In genomic region chr7:13310493-13311199, GRCm38 (mm10) we compare ENCODE assay signal across 31 mouse cellular contexts. TPM values are rescaled to one million over a fixed set of nuclear protein-coding genes. Genes with fewer than 3 reads are reported as not detected.
A peak's percentile ranks its signal among the peaks of the same experiment; 100 is the strongest.
DNase-seq lines count a peak whose midpoint lies in the region; ATAC-seq and TF ChIP-seq lines count a peak whose summit lies in the region.
"Had no signal": no experiment of that assay in that cellular context is flagged by ENCODE, and none has a peak within 500 bp of the region (broad histone marks: within the 10 kb centered on the region; RNA-seq: fewer than 3 reads in every experiment).

No protein-coding gene starts in this region.

- H3K9me3 ChIP-seq in intestine, postnatal 0 days (ENCODE audit: control insufficient read depth): no peaks in the 10 kb centered on the region
- H3K9me3 ChIP-seq in intestine, embryonic 15.5 days: no peaks in the 10 kb centered on the region
- no peaks in the 10 kb centered on the region for H3K9me3 ChIP-seq in liver, embryonic 13.5 days (replicated peaks)
- H3K9me3 ChIP-seq: embryonic facial prominence, embryonic 15.5 days; forebrain, embryonic 12.5 days; limb, embryonic 13.5 days; midbrain, embryonic 10.5 days; midbrain, embryonic 15.5 days had no signal

- no peak overlapping the region for H3K4me3 ChIP-seq in intestine, postnatal 0 days (ENCODE audit: low read depth, low read length)
- H3K4me3 ChIP-seq in intestine, embryonic 15.5 days (replicated peaks): no peak overlapping the region
- no peak overlapping the region for H3K4me3 ChIP-seq in liver, embryonic 13.5 days (replicated peaks)
- H3K4me3 ChIP-seq: embryonic facial prominence, embryonic 15.5 days; forebrain, embryonic 12.5 days; layer of hippocampus, adult 2 months; limb, embryonic 13.5 days; midbrain, embryonic 10.5 days; midbrain, embryonic 15.5 days had no signal

- H3K27ac ChIP-seq in intestine, postnatal 0 days (ENCODE audit: low read depth, low read length): no peak overlapping the region
- no peak overlapping the region for H3K27ac ChIP-seq in intestine, embryonic 15.5 days
- peak overlapping the region; percentile 63 for H3K27ac ChIP-seq in liver, embryonic 13.5 days
- H3K27ac ChIP-seq: embryonic facial prominence, embryonic 15.5 days; forebrain, embryonic 12.5 days; hindbrain, embryonic 14.5 days; layer of hippocampus, adult 2 months; limb, embryonic 13.5 days; macrophage; midbrain, embryonic 10.5 days; midbrain, embryonic 15.5 days; stomach, postnatal 0 days had no signal

- H3K27me3 ChIP-seq in intestine, postnatal 0 days (replicated peaks; ENCODE audit: control insufficient read depth, insufficient read depth, low read length): no peaks in the 10 kb centered on the region
- no peaks in the 10 kb centered on the region for H3K27me3 ChIP-seq in intestine, embryonic 15.5 days (replicated peaks)
- H3K27me3 ChIP-seq in liver, embryonic 13.5 days: no peaks in the 10 kb centered on the region
- H3K27me3 ChIP-seq: embryonic facial prominence, embryonic 15.5 days; forebrain, embryonic 12.5 days; limb, embryonic 13.5 days; midbrain, embryonic 15.5 days had no signal

- no peak overlapping the region for H3K4me2 ChIP-seq in intestine, postnatal 0 days (replicated peaks; ENCODE audit: low read depth)
- H3K4me2 ChIP-seq in intestine, embryonic 15.5 days (replicated peaks): no peak overlapping the region
- H3K4me2 ChIP-seq in liver, embryonic 13.5 days: peak overlapping the region; percentile 17; the same call in 1 of the 2 replicates
- H3K4me2 ChIP-seq: embryonic facial prominence, embryonic 15.5 days; forebrain, embryonic 12.5 days; heart, embryonic 11.5 days; hindbrain, embryonic 14.5 days; limb, embryonic 13.5 days; midbrain, embryonic 15.5 days had no signal

- 76% methylated on average over 6 of the region's 6 CpGs for WGBS in intestine, postnatal 0 days
- WGBS in intestine, embryonic 15.5 days: 86% methylated on average over 6 of the region's 6 CpGs
- 49% methylated on average over 6 of the region's 6 CpGs for WGBS in liver, embryonic 13.5 days (ENCODE audit: insufficient replicate concordance)

- 0 out of 2 replicates have a peak, but pooled peaks cover under 1% of the 10 kb centered on the region for H3K4me1 ChIP-seq in intestine, postnatal 0 days (replicated peaks; ENCODE audit: control insufficient read depth, insufficient read depth, low read length)
- H3K4me1 ChIP-seq in intestine, embryonic 15.5 days (replicated peaks): no peaks in the 10 kb centered on the region
- peaks cover 30% of the 10 kb centered on the region for H3K4me1 ChIP-seq in liver, embryonic 13.5 days (replicated peaks)
- H3K4me1 ChIP-seq: forebrain, embryonic 12.5 days; limb, embryonic 13.5 days; midbrain, embryonic 10.5 days; midbrain, embryonic 15.5 days had no signal

- peaks cover 51% of the 10 kb centered on the region for H3K36me3 ChIP-seq in intestine, postnatal 0 days (ENCODE audit: control insufficient read depth, insufficient read depth)
- H3K36me3 ChIP-seq in intestine, embryonic 15.5 days: peaks cover 34% of the 10 kb centered on the region
- H3K36me3 ChIP-seq in liver, embryonic 13.5 days: peaks cover 89% of the 10 kb centered on the region

- 0 out of 2 replicates have a peak, but pooled peaks have one; percentile 47 for ATAC-seq in intestine, postnatal 0 days
- ATAC-seq in intestine, embryonic 15.5 days: no peak
- peak; percentile 89 for ATAC-seq in liver, embryonic 13.5 days (ENCODE audit: low read depth)
- ATAC-seq in megakaryocyte progenitor cell, adult 5-6 weeks (replicated peaks; ENCODE audit: poor library complexity): peak; percentile 87
- ATAC-seq: forebrain, postnatal 0 days; midbrain, embryonic 15.5 days had no signal

- intact Hi-C loops in gastrocnemius, postnatal 14 days (cut with DNase I; ENCODE audit: low total_unique reads): no loop called here
- intact Hi-C loops in left cerebral cortex, postnatal 4 days (cut with DNase I): no loop called here

- H3K9ac ChIP-seq in intestine, postnatal 0 days (ENCODE audit: low read depth, low read length): no peak overlapping the region
- H3K9ac ChIP-seq in intestine, embryonic 15.5 days: no peak overlapping the region
- H3K9ac ChIP-seq in liver, embryonic 13.5 days: no peak overlapping the region
- H3K9ac ChIP-seq: embryonic facial prominence, embryonic 15.5 days; forebrain, embryonic 12.5 days; forebrain, postnatal 0 days; hindbrain, embryonic 14.5 days; limb, embryonic 13.5 days; midbrain, embryonic 15.5 days had no signal

- peak; percentile 11 for DNase-seq in c-Kit-negative CD71-positive TER-119-positive erythroid progenitor cells, embryonic 14.5 days (ENCODE audit: low read depth, low spot score)
- peak; percentile 22 for DNase-seq in liver, embryonic 13.5 days
- DNase-seq in gastrocnemius, postnatal 14 days: no peak
- DNase-seq in left cerebral cortex, postnatal 4 days: no peak
- DNase-seq in embryo, embryonic 9.5 days (ENCODE audit: extremely low spot score): no peak
- DNase-seq: adrenal gland, postnatal 36 days; cerebellum, adult 11 months; cerebellum, adult 9-10 months; forebrain, postnatal 0 days; gastrocnemius, postnatal 10 days; kidney, adult 2 months; kidney, postnatal 36 days; lung, adult 2 months; lung, postnatal 10 days; right cerebral cortex, adult 18-20 months; thymus, adult 18-20 months; thymus, postnatal 25 days had no signal

- no peak for TF ChIP-seq CTCF in intestine, postnatal 0 days (IDR thresholded peaks at IDR 0.05; ENCODE audit: low read depth)

RNA-seq across cellular contexts. Expression of gene Pla2g4c, which starts 13.8 kb away (rescaled TPM):
- 0.20 and 0.21 TPM in 2 replicates for polyA plus RNA-seq in intestine, postnatal 0 days (2015; fragmentation: Nextera tagmentation; extraction: Ambion mirVana)
- polyA plus RNA-seq in intestine, embryonic 15.5 days (2015; fragmentation: Nextera tagmentation; extraction: Ambion mirVana): 0.54 and 0.68 TPM in 2 replicates
- polyA plus RNA-seq in liver, embryonic 13.5 days (2015; fragmentation: Nextera tagmentation; extraction: Ambion mirVana): 1.1 and 1.2 TPM in 2 replicates
- total RNA-seq in megakaryocyte progenitor cell, adult 5-6 weeks (2015): 0.89 and 1.2 TPM in 2 replicates
- 1.5 and 1.8 TPM in 2 replicates for total RNA-seq in megakaryocyte progenitor cell, adult 5-6 weeks (2017)
- total RNA-seq in gastrocnemius, postnatal 14 days (2021): under 1 TPM in 1 of 2 experiments, not detected in 1; 0.08 TPM
- total RNA-seq in left cerebral cortex, postnatal 4 days (2021): 1 to 10 TPM in 1 of 2 experiments, under 1 TPM in 1; 0.95 to 1.3 TPM
- total RNA-seq: granulocyte monocyte progenitor cell, adult 5-6 weeks had no signal
- polyA plus RNA-seq: forebrain, postnatal 0 days; macrophage had no signal

RNA-seq across cellular contexts. Expression of gene Zswim9, which starts 32.1 kb away (rescaled TPM):
- polyA plus RNA-seq in intestine, postnatal 0 days (2015; fragmentation: Nextera tagmentation; extraction: Ambion mirVana): 1.6 and 1.9 TPM in 2 replicates
- 6.9 and 7.1 TPM in 2 replicates for polyA plus RNA-seq in intestine, embryonic 15.5 days (2015; fragmentation: Nextera tagmentation; extraction: Ambion mirVana)
- polyA plus RNA-seq in liver, embryonic 13.5 days (2015; fragmentation: Nextera tagmentation; extraction: Ambion mirVana): 2.1 and 2.6 TPM in 2 replicates
- total RNA-seq in megakaryocyte progenitor cell, adult 5-6 weeks (2015): 2.4 and 3.2 TPM in 2 replicates
- total RNA-seq in megakaryocyte progenitor cell, adult 5-6 weeks (2017): 3.4 and 4.7 TPM in 2 replicates
- total RNA-seq in gastrocnemius, postnatal 14 days (2021): 1 to 10 TPM; 4.5 to 5.4 TPM
- 10 to 100 TPM; 18.6 to 18.7 TPM for total RNA-seq in left cerebral cortex, postnatal 4 days (2021)

RNA-seq across cellular contexts. Expression of gene Lig1, which starts 33.6 kb away (rescaled TPM):
- 30.0 and 34.4 TPM in 2 replicates for polyA plus RNA-seq in intestine, postnatal 0 days (2015; fragmentation: Nextera tagmentation; extraction: Ambion mirVana)
- 87.2 and 89.2 TPM in 2 replicates for polyA plus RNA-seq in intestine, embryonic 15.5 days (2015; fragmentation: Nextera tagmentation; extraction: Ambion mirVana)
- 137 and 154 TPM in 2 replicates for polyA plus RNA-seq in liver, embryonic 13.5 days (2015; fragmentation: Nextera tagmentation; extraction: Ambion mirVana)
- total RNA-seq in megakaryocyte progenitor cell, adult 5-6 weeks (2015): 113 and 128 TPM in 2 replicates
- total RNA-seq in megakaryocyte progenitor cell, adult 5-6 weeks (2017): 76.5 and 96.9 TPM in 2 replicates
- total RNA-seq in gastrocnemius, postnatal 14 days (2021): 1 to 10 TPM; 4.2 to 4.4 TPM
- total RNA-seq in left cerebral cortex, postnatal 4 days (2021): 10 to 100 TPM; 21.1 to 24.0 TPM

Comparison
In these comparisons a context has a peak if more than half of its experiments do, and no peak if none do; other contexts are left out.
1. DNase-seq: peak in c-Kit-negative CD71-positive TER-119-positive erythroid progenitor cells, embryonic 14.5 days (single experiment) and liver, embryonic 13.5 days (single experiment); none in gastrocnemius, postnatal 14 days (single experiment), left cerebral cortex, postnatal 4 days (single experiment) and embryo, embryonic 9.5 days (single experiment).
2. RNA of gene Lig1, which starts 33.6 kb away (total RNA-seq): 76.5 to 128 TPM in megakaryocyte progenitor cell, adult 5-6 weeks and 21.1 to 24.0 TPM in left cerebral cortex, postnatal 4 days; 4.2 to 4.4 TPM in gastrocnemius, postnatal 14 days; every median in the first group is over 4 times any median in the second.